Mouse (Mus musculus) embryonic facial prominence, embryonic 10.5 days (tissue): ENCODE measurements around the gene Taok3. TPM values are rescaled to one million over a fixed set of nuclear protein-coding genes. Genes with fewer than 3 reads are reported as not detected.

Source experiments
- DNase-seq: peaks from one replicate; pipeline ENCODE4 v3.0.0-alpha.2; 2017; ENCODE audit warnings: low spot score
- H3K27ac ChIP-seq: fragments of 300-500 bp; sonication (generic); replicated peaks from 2 replicates; pipeline ENCODE4 v1.5.1; 2016; ENCODE audit warnings: mild to moderate bottlenecking
- H3K27me3 ChIP-seq: fragments of 300-500 bp; sonication (generic); replicated peaks from 2 replicates; pipeline ENCODE4 v1.6.1; 2016; ENCODE audit warnings: low read depth, mild to moderate bottlenecking; ENCODE audit not compliant: poor library complexity, severe bottlenecking
- H3K36me3 ChIP-seq: fragments of 300-500 bp; sonication (generic); replicated peaks from 2 replicates; pipeline ENCODE4 v1.6.1; 2016; ENCODE audit warnings: mild to moderate bottlenecking, moderate library complexity
- H3K4me1 ChIP-seq: fragments of 300-500 bp; sonication (generic); 2 replicates; pipeline ENCODE4 v1.6.1; 2016
- H3K4me3 ChIP-seq: fragments of 300-500 bp; sonication (generic); 2 replicates; pipeline ENCODE4 v1.5.1; 2016; ENCODE audit warnings: mild to moderate bottlenecking, moderate library complexity
- H3K9me3 ChIP-seq: fragments of 300-500 bp; sonication (generic); 2 replicates; pipeline ENCODE4 v1.6.1; 2016; ENCODE audit warnings: mild to moderate bottlenecking
- WGBS: fragments of 180-500 bp; shearing (Covaris S2); methylation state at CpG from one replicate; pipeline ENCODE4 v1.1.7; 2016; 5-methylcytosine and 5-hydroxymethylcytosine counted together
- polyA plus RNA-seq: library from polyadenylated mRNA; unstranded; fragments of >200 nt; fragmentation: Nextera tagmentation; extraction: Ambion mirVana; gene quantifications from 2 replicates; pipeline ENCODE4 v1.2.1, GENCODE M21; 2016

Taok3 gene
- polyA plus RNA-seq, 1 experiment from 2014 or later = 8.1 TPM

- no peaks in the 10 kb centered on the region for H3K27me3 ChIP-seq
- H3K4me3 ChIP-seq = no peak overlapping the region
- H3K27ac ChIP-seq = no peak overlapping the region
- WGBS = 95% methylated on average over 15 of the region's 15 CpGs
- H3K36me3 ChIP-seq = 0 out of 2 replicates have a peak, but pooled peaks cover under 1% of the 10 kb centered on the region
- no peaks in the 10 kb centered on the region for H3K9me3 ChIP-seq
- no peak for DNase-seq
- H3K4me1 ChIP-seq = no peaks in the 10 kb centered on the region
These were observed 138.3 kb downstream of the Taok3 start for GRCm38 (mm10) chr5:117258276-117258675.

GRCm38 (mm10) chr5:117263566-117263965 is 143.6 kb downstream of the Taok3 start:
- 87% methylated on average over 21 of the region's 21 CpGs for WGBS
- DNase-seq = no peak
- Histone ChIP-seq H3K27me3 (no peaks in the 10 kb centered on the region), H3K36me3 (peaks cover 8% of the 10 kb centered on the region), H3K4me3 (no peak overlapping the region), H3K27ac (no peak overlapping the region), H3K4me1 (no peaks in the 10 kb centered on the region), H3K9me3 (0 out of 2 replicates have a peak, but pooled peaks cover 4% of the 10 kb centered on the region)

DNA sequence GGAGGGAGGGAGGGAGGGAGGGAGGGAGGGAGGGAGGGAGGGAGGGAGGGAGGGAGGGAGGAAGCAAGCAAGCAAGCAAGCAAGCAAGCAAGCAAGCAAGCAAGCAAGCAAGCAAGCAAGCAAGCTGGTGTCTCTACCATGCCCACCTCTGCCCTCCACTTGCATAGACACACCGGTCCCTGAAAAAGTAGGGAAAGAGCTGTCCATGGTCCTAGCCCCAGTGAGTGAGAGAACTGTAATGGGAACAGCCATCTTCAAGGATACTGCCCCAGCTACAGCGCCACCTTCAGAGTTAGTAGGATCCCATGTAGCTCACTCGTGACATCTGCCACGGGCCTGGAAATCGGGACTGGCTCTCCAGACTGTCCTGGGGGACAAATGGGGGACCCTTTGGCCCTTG is 144.8 kb downstream of the Taok3 start:
- Histone ChIP-seq H3K4me3 (no peak overlapping the region), H3K9me3 (0 out of 2 replicates have a peak, but pooled peaks cover 4% of the 10 kb centered on the region), H3K4me1 (no peaks in the 10 kb centered on the region), H3K27ac (no peak overlapping the region), H3K27me3 (no peaks in the 10 kb centered on the region), H3K36me3 (peaks cover 8% of the 10 kb centered on the region)
- 47% methylated on average over 5 of the region's 5 CpGs for WGBS
- DNase-seq = peak; percentile 58

DNA sequence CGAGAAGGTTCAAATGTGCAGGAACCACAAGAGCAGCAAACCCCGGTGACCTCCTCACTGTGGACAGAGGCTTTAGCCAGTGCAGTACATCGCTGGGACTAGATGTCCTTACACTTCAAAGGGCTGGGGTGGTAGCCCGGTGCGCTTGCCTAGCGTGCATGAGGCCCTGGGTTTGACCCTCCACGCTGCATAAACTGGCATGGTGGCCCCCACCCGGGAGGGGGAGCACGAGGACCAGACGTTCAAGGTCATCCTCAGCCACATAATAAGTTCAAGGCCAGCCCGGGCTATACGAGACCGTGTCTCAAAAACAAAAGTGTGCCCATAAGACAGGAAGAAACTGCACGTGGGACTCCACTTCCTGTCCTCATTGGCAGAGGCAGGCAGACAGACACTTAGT is 148.0 kb downstream of the Taok3 start:
- no peak for DNase-seq
- no peak overlapping the region for H3K27ac ChIP-seq
- 0 out of 2 replicates have a peak, but pooled peaks cover 4% of the 10 kb centered on the region for H3K9me3 ChIP-seq
- H3K4me3 ChIP-seq = no peak overlapping the region
- 78% methylated on average over 14 of the region's 14 CpGs for WGBS
- no peaks in the 10 kb centered on the region for H3K27me3 ChIP-seq
- H3K36me3 ChIP-seq = peaks cover 8% of the 10 kb centered on the region
- no peaks in the 10 kb centered on the region for H3K4me1 ChIP-seq

- no peak for DNase-seq
- H3K4me3 ChIP-seq = no peak overlapping the region
- WGBS = 40% methylated on average over 5 of the region's 5 CpGs
- H3K9me3 ChIP-seq = 0 out of 2 replicates have a peak, but pooled peaks cover 2% of the 10 kb centered on the region
- H3K27ac ChIP-seq = no peak overlapping the region
- H3K36me3 ChIP-seq = peaks cover 3% of the 10 kb centered on the region
- H3K27me3 ChIP-seq = no peaks in the 10 kb centered on the region
- H3K4me1 ChIP-seq = no peaks in the 10 kb centered on the region
These were observed 148.8 kb downstream of the Taok3 start for GRCm38 (mm10) chr5:117268749-117269148.

GRCm38 (mm10) chr5:117269395-117269794 is 149.5 kb downstream of the Taok3 start:
- Histone ChIP-seq H3K36me3 (no peaks in the 10 kb centered on the region), H3K9me3 (no peaks in the 10 kb centered on the region), H3K4me3 (no peak overlapping the region), H3K27ac (no peak overlapping the region), H3K4me1 (0 out of 2 replicates have a peak, but pooled peaks cover 4% of the 10 kb centered on the region), H3K27me3 (no peaks in the 10 kb centered on the region)
- 95% methylated on average over 12 of the region's 12 CpGs for WGBS
- DNase-seq = no peak

- Histone ChIP-seq H3K27ac (no peak overlapping the region), H3K4me1 (0 out of 2 replicates have a peak, but pooled peaks cover 4% of the 10 kb centered on the region), H3K9me3 (no peaks in the 10 kb centered on the region), H3K27me3 (no peaks in the 10 kb centered on the region), H3K4me3 (no peak overlapping the region), H3K36me3 (peaks cover 2% of the 10 kb centered on the region; the same call in 1 of the 2 replicates)
- no peak for DNase-seq
- WGBS = 91% methylated on average over 14 of the region's 14 CpGs
These were observed 152.0 kb downstream of the Taok3 start for GRCm38 (mm10) chr5:117271945-117272344.

GRCm38 (mm10) chr5:117274817-117275216 is 154.9 kb downstream of the Taok3 start:
- 76% methylated on average over 5 of the region's 5 CpGs for WGBS
- Histone ChIP-seq H3K27ac (no peak overlapping the region), H3K36me3 (peaks cover 24% of the 10 kb centered on the region), H3K9me3 (no peaks in the 10 kb centered on the region), H3K4me1 (0 out of 2 replicates have a peak, but pooled peaks cover 4% of the 10 kb centered on the region), H3K4me3 (no peak overlapping the region), H3K27me3 (no peaks in the 10 kb centered on the region)
- no peak for DNase-seq

GRCm38 (mm10) chr5:117277784-117278183 is 157.9 kb downstream of the Taok3 start:
- no peak for DNase-seq
- Histone ChIP-seq H3K4me3 (no peak overlapping the region), H3K4me1 (0 out of 2 replicates have a peak, but pooled peaks cover 4% of the 10 kb centered on the region), H3K36me3 (peaks cover 52% of the 10 kb centered on the region), H3K27me3 (no peaks in the 10 kb centered on the region), H3K27ac (no peak overlapping the region), H3K9me3 (no peaks in the 10 kb centered on the region)
- 92% methylated on average over 6 of the region's 6 CpGs for WGBS

DNA sequence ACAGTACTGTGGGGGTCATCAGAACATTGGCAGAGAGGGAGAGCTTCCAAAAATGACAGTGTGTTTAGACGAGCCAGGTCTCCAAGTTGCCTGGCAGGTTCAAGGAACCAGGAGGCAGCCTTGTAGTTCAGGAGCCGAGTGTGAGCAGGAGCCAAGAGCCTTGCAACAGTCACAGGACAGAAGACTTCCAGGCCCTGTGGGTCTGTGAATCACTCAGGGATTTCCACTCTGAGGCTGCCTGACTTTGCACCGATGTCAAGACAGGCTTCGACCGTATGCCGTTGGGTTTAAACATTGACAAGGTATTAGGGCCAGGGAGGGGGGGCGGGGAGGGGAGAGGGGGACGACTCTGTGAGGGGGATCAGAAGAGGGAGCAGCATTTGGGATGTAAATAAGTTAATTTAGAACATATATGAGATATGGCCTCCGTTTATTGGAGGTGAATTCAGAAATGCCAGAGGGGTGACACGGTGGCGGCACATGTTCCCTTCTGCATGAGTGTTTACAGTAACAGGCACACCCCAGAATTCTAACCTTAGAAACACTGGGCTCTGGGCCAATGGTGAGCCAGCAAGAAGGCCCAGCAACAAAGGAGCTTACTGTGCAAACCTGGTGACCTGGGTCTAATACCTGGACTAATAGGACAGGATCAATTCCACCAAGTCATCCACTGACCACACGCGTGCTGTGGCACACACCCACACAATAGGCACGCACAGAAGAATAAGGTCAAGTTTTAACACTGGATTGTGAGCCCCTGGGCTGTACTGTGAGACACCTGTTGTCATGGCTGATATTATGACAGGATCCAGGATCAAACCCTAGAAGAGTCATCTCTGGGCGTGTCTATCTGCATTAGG is 159.1 kb downstream of the Taok3 start:
- H3K4me1 ChIP-seq = 0 out of 2 replicates have a peak, but pooled peaks cover 1% of the 10 kb centered on the region
- H3K4me3 ChIP-seq = no peak overlapping the region
- no peak for DNase-seq
- no peak overlapping the region for H3K27ac ChIP-seq
- H3K36me3 ChIP-seq = peaks cover 63% of the 10 kb centered on the region
- H3K9me3 ChIP-seq = no peaks in the 10 kb centered on the region
- WGBS = 92% methylated on average over 15 of the region's 15 CpGs
- no peaks in the 10 kb centered on the region for H3K27me3 ChIP-seq

DNA sequence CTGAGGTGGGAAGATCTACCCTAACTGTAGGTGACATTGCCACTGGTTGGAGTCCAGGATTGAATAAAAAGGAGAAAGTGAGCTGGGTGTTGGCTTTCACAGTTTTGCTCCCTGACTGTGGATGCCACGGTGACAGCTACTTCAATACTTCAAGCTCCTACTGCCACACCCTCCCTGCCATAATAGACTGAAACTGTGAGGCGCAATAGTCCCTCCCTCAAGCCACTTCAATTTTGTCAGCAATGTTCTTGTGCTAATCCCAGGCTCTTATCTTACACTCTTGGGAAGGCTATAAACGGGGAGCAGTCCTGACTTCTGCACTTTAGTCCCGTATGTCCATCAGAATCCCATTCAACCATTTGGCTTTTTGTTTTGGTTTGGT is 159.7 kb downstream of the Taok3 start:
- Histone ChIP-seq H3K27me3 (no peaks in the 10 kb centered on the region), H3K36me3 (peaks cover 69% of the 10 kb centered on the region), H3K4me3 (no peak overlapping the region), H3K9me3 (no peaks in the 10 kb centered on the region), H3K27ac (no peak overlapping the region), H3K4me1 (peaks cover 2% of the 10 kb centered on the region; the same call in 1 of the 2 replicates)
- WGBS = 83% methylated on average over 4 of the region's 4 CpGs
- DNase-seq = no peak

GRCm38 (mm10) chr5:117281536-117281935 is 161.6 kb downstream of the Taok3 start:
- WGBS = 93% methylated on average over 10 of the region's 10 CpGs
- peaks cover 82% of the 10 kb centered on the region for H3K36me3 ChIP-seq

GRCm38 (mm10) chr5:117282360-117282759 is 162.4 kb downstream of the Taok3 start:
- 90% methylated on average over 8 of the region's 8 CpGs for whole genome bisulfite sequencing
- no peaks in the 10 kb centered on the region for H3K9me3 ChIP-seq
- no peak overlapping the region for H3K4me3 ChIP-seq
- no peak overlapping the region for H3K27ac ChIP-seq
- H3K4me1 ChIP-seq = peaks cover 22% of the 10 kb centered on the region
- DNase-seq = no peak
- H3K27me3 ChIP-seq = no peaks in the 10 kb centered on the region
- H3K36me3 ChIP-seq = peaks cover 79% of the 10 kb centered on the region

More at GRCm38 (mm10) chr5:117281536-117281935, 161.6 kb downstream of the Taok3 start:
- peak; percentile 27 for DNase-seq
- Histone ChIP-seq H3K4me3 (no peak overlapping the region), H3K27me3 (no peaks in the 10 kb centered on the region), H3K9me3 (no peaks in the 10 kb centered on the region), H3K4me1 (peaks cover 21% of the 10 kb centered on the region), H3K27ac (no peak overlapping the region)
